Mouse (Mus musculus) adrenal gland, postnatal 4 days (tissue): ENCODE data around the gene Tas2r108. TPM values are rescaled to one million over a fixed set of nuclear protein-coding genes. Genes with fewer than 3 reads are reported as not detected.

Experiments
- DNase-seq, 2 experiments: peaks; one replicate each; pipeline ENCODE4 v3.0.0; 2021 to 2022; ENCODE audit warnings: low spot score in 2 of 2, mixed read lengths in 2 of 2
- long read RNA-seq, 2 experiments: library from polyadenylated mRNA; stranded (forward); transcript quantifications; one replicate each; pipeline ENCODE4 v2.0.0; 2021
- total RNA-seq, 2 experiments: library from RNA; stranded (reverse); gene quantifications; 2 replicates each; pipeline ENCODE4 v1.2.3; 2021

Gene Tas2r108
- not detected for total RNA-seq
- long read RNA-seq, experiment 1, result 0 reads
- long read RNA-seq, experiment 2, result 0 reads

- DNase-seq, result no peak
Measured at GRCm38 (mm10) chr6:40493229-40493628, at the start of gene Tas2r108. Tas2r108 (plus strand) TSS chr6:40493529.

- no peak for DNase-seq
Measured at GRCm38 (mm10) chr6:40448626-40449025, 44.7 kb upstream of the Tas2r108 start.

- no peak for DNase-seq
Measured at GRCm38 (mm10) chr6:40454436-40455041, 38.8 kb upstream of the Tas2r108 start.

- no peak for DNase-seq
Measured at GRCm38 (mm10) chr6:40465710-40466109, 27.6 kb upstream of the Tas2r108 start.

GRCm38 (mm10) chr6:40470916-40471719 lies 22.2 kb upstream of the Tas2r108 start, which contains the start of gene Ssbp1:
Ssbp1 (plus strand) TSS chr6:40471352.
- DNase-seq, result peak; percentile 71 to 86

GRCm38 (mm10) chr6:40471720-40472010 lies 21.7 kb upstream of the Tas2r108 start:
- no peak for DNase-seq

GRCm38 (mm10) chr6:40476132-40476531 lies 17.2 kb upstream of the Tas2r108 start:
- no peak for DNase-seq

- no peak for DNase-seq
Measured at GRCm38 (mm10) chr6:40479705-40480104, 13.6 kb upstream of the Tas2r108 start.

- DNase-seq, result no peak
Measured at GRCm38 (mm10) chr6:40482318-40482717, 11.0 kb upstream of the Tas2r108 start.

- no peak for DNase-seq
Measured at GRCm38 (mm10) chr6:40490933-40491332, 2.4 kb upstream of the Tas2r108 start, which contains the start of gene Tas2r137. Tas2r137 (plus strand) TSS chr6:40491233.

- DNase-seq, result no peak
Measured at GRCm38 (mm10) chr6:40519408-40519807, 26.1 kb downstream of the Tas2r108 start, which contains the start of gene Prss37. Prss37 (minus strand) TSS chr6:40519508.

Other genes with a start within 250 kb of the Tas2r108 start
- gene Agk, start 168.4 kb upstream of the Tas2r108 start, total RNA-seq, result 10 to 100 TPM; 35.7 to 40.0 TPM
- gene E330009J07Rik, start 57.4 kb upstream of the Tas2r108 start, total RNA-seq, result 10 to 100 TPM; 18.2 to 20.2 TPM
- gene Wee2, start 54.4 kb upstream of the Tas2r108 start, total RNA-seq, result not detected
- gene Ssbp1, start 22.2 kb upstream of the Tas2r108 start, total RNA-seq, result 10 to 100 TPM; 72.0 to 75.3 TPM
- gene Tas2r137, start 2.3 kb upstream of the Tas2r108 start, total RNA-seq, result not detected
- gene Prss37, start 26.0 kb downstream of the Tas2r108 start, total RNA-seq, result not detected
- not detected for gene Olfr461, start 61.5 kb downstream of the Tas2r108 start, total RNA-seq
- gene Olfr460, start 76.0 kb downstream of the Tas2r108 start, total RNA-seq, result not detected
- 1 to 10 TPM; 1.1 to 1.2 TPM for gene Clec5a, start 92.3 kb downstream of the Tas2r108 start, total RNA-seq
- not detected for gene Tas2r138, start 119.8 kb downstream of the Tas2r108 start, total RNA-seq
- 1 to 10 TPM; 2.4 to 7.3 TPM for gene Mgam, start 135.3 kb downstream of the Tas2r108 start, total RNA-seq